In genomic region chr9:27192001-27192760, GRCm38 (mm10) we compare ENCODE assay signal across 9 mouse cellular contexts. TPM values are rescaled to one million over a fixed set of nuclear protein-coding genes. Genes with fewer than 3 reads are reported as not detected.
A peak's percentile ranks its signal among the peaks of the same experiment; 100 is the strongest.
DNase-seq lines count a peak whose midpoint lies in the region; ATAC-seq and TF ChIP-seq lines count a peak whose summit lies in the region.
"Had no signal": no experiment of that assay in that cellular context is flagged by ENCODE, and none has a peak within 500 bp of the region (broad histone marks: within the 10 kb centered on the region; RNA-seq: fewer than 3 reads in every experiment).

No protein-coding gene starts in this region.

- H3K79me2 ChIP-seq in liver, adult 2 months (ENCODE audit: control insufficient read depth, insufficient read depth, low read length), result no peaks in the 10 kb centered on the region

- H3K27ac ChIP-seq in forebrain, embryonic 14.5 days (ENCODE audit: low read depth, low read length), result peak overlapping the region; percentile 78
- H3K27ac ChIP-seq in heart, embryonic 16.5 days (ENCODE audit: low read length), result peak overlapping the region; percentile 97
- no peak overlapping the region; the same call in 1 of the 2 replicates for H3K27ac ChIP-seq in liver, adult 2 months (replicated peaks; ENCODE audit: insufficient read depth, low read depth, low read length)

- H3K4me1 ChIP-seq in forebrain, embryonic 14.5 days (ENCODE audit: control insufficient read depth, insufficient read depth, low read length), result peaks cover 26% of the 10 kb centered on the region
- peaks cover 26% of the 10 kb centered on the region for H3K4me1 ChIP-seq in heart, embryonic 16.5 days (ENCODE audit: control insufficient read depth, insufficient read depth, low read length)
- H3K4me1 ChIP-seq in liver, adult 2 months (ENCODE audit: control insufficient read depth, insufficient read depth, low read length), result peaks cover 8% of the 10 kb centered on the region; the same call in 1 of the 2 replicates

- H3K9ac ChIP-seq in forebrain, embryonic 14.5 days (ENCODE audit: low read length), result peak overlapping the region; percentile 41
- H3K9ac ChIP-seq in heart, embryonic 16.5 days (ENCODE audit: low read length), result peak overlapping the region; percentile 72
- no peak overlapping the region for H3K9ac ChIP-seq in liver, adult 2 months (ENCODE audit: low read depth, low read length)

- TF ChIP-seq CTCF in liver, adult 2 months (IDR thresholded peaks at IDR 0.05; ENCODE audit: low read depth, low read length), result no peak

- peak; percentile 78 for DNase-seq in 416B (ENCODE audit: low read depth)
- DNase-seq in cerebellum, adult 11 months, result peak; percentile 93
- peak; percentile 97 for DNase-seq in forebrain, embryonic 14.5 days (ENCODE audit: low spot score)
- peak; percentile 93 for DNase-seq in kidney, postnatal 14 days
- DNase-seq in liver, adult 2 months (ENCODE audit: extremely low read depth, low read depth, low spot score), result peak; percentile 87
- peak; percentile 84 for DNase-seq in testis, postnatal 10 days (ENCODE audit: low spot score)

- H3K4me2 ChIP-seq in forebrain, embryonic 14.5 days (ENCODE audit: low read length), result peak overlapping the region; percentile 57
- peak overlapping the region; percentile 72 for H3K4me2 ChIP-seq in heart, embryonic 16.5 days (ENCODE audit: low read depth, low read length)

- WGBS in forebrain, embryonic 14.5 days, result 2% methylated on average over 14 of the region's 14 CpGs
- 7% methylated on average over 14 of the region's 14 CpGs for WGBS in heart, embryonic 16.5 days
- WGBS in liver, adult 2 months, result 6% methylated on average over 14 of the region's 14 CpGs

- H3K4me3 ChIP-seq in forebrain, embryonic 14.5 days (ENCODE audit: low read depth, low read length), result peak overlapping the region; percentile 19
- H3K4me3 ChIP-seq in heart, embryonic 16.5 days (ENCODE audit: low read length), result peak overlapping the region; percentile 45
- peak overlapping the region; percentile 10; the same call in 1 of the 2 replicates for H3K4me3 ChIP-seq in liver, adult 2 months (ENCODE audit: insufficient read depth, low read depth, low read length)

- no peaks in the 10 kb centered on the region for H3K27me3 ChIP-seq in forebrain, embryonic 14.5 days (replicated peaks; ENCODE audit: control insufficient read depth, insufficient read depth, low read length)
- no peaks in the 10 kb centered on the region for H3K27me3 ChIP-seq in heart, embryonic 16.5 days (ENCODE audit: control insufficient read depth, insufficient read depth, low read length)
- no peaks in the 10 kb centered on the region for H3K27me3 ChIP-seq in liver, adult 2 months (ENCODE audit: control insufficient read depth, insufficient read depth, low read length)

- no peak for TF ChIP-seq POLR2A in liver, adult 2 months (IDR thresholded peaks at IDR 0.05; ENCODE audit: extremely low read depth, insufficient read depth, low read length)

- no peaks in the 10 kb centered on the region for H3K36me3 ChIP-seq in forebrain, embryonic 14.5 days (ENCODE audit: control insufficient read depth, insufficient read depth, low read length)
- no peaks in the 10 kb centered on the region for H3K36me3 ChIP-seq in heart, embryonic 16.5 days (ENCODE audit: control insufficient read depth, insufficient read depth)
- H3K36me3 ChIP-seq in liver, adult 2 months (ENCODE audit: control insufficient read depth, insufficient read depth, low read length), result no peaks in the 10 kb centered on the region
- H3K36me3 ChIP-seq: G1E had no signal

- no peaks in the 10 kb centered on the region for H3K9me3 ChIP-seq in forebrain, embryonic 14.5 days (replicated peaks; ENCODE audit: control insufficient read depth, low read length)
- H3K9me3 ChIP-seq in heart, embryonic 16.5 days (replicated peaks; ENCODE audit: control insufficient read depth, low read length), result no peaks in the 10 kb centered on the region

- ATAC-seq in forebrain, embryonic 14.5 days, result peak; percentile 96
- peak; percentile 95 for ATAC-seq in heart, embryonic 16.5 days (replicated peaks; ENCODE audit: extremely low read depth, insufficient read depth, low FRiP score)
- peak; percentile 38; the same call in 1 of the 2 replicates for ATAC-seq in monocyte, adult 5-6 weeks (replicated peaks; ENCODE audit: insufficient number of reproducible peaks, low FRiP score, low TSS enrichment, poor library complexity, severe bottlenecking)

RNA-seq across cellular contexts. Expression of gene Jam3, which starts 37.0 kb away (rescaled TPM):
- 66.6 and 72.1 TPM in 2 replicates for polyA plus RNA-seq in forebrain, embryonic 14.5 days (2014; fragmentation: Nextera tagmentation; extraction: Ambion mirVana)
- polyA plus RNA-seq in heart, embryonic 16.5 days (2015; fragmentation: Nextera tagmentation; extraction: Ambion mirVana), result 40.0 and 40.7 TPM in 2 replicates
- 1.5 and 1.7 TPM in 2 replicates for total RNA-seq in liver, adult 2 months (2014; rRNA removed)
- polyA plus RNA-seq in liver, adult 2 months (2012; rRNA removed), result 0.81 and 1.4 TPM in 2 replicates
- 1.0 TPM in 1 of 3 replicates, not detected in the others for total RNA-seq in monocyte, adult 5-6 weeks (2017)
- total RNA-seq: G1E had no signal
- polyA plus RNA-seq: G1E had no signal

Comparison
In these comparisons a context has a peak if more than half of its experiments do, and no peak if none do; other contexts are left out.
1. ATAC-seq: peak in every context shown above with its lines; median percentile 96 in forebrain, embryonic 14.5 days; 95 in heart, embryonic 16.5 days; 38 in monocyte, adult 5-6 weeks.
2. RNA of gene Jam3, which starts 37.0 kb away (polyA plus RNA-seq): 66.6 to 72.1 TPM in forebrain, embryonic 14.5 days and 40.0 to 40.7 TPM in heart, embryonic 16.5 days; 0.81 to 1.4 TPM in liver, adult 2 months; every median in the first group is over 10 times any median in the second.
3. Peak in every context shown above with its lines, with median percentiles within 50 percentile points of each other: DNase-seq and H3K4me3 ChIP-seq.